Mouse (Mus musculus): ENCODE data around the gene Gm20388.

Gm20388 gene

DNA sequence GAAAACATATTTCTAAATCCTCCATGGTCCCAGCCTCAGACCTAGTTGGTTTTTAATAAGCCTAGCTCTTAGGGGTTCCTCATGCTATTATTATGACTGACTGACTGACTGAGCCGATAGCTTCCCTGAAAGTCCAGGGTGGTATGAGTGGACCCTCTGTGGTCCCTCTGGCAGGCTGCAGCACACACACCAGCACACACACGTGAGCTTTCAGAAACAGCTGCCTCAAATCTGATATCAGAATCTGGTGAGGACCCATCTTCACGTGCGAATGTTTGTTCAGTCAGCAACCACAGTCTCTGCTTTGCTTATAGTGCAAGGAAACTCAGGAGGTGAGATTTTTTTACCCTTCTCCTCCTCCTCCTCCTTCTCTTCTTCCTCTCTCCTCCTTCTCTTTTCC is 54.2 kb downstream of the Gm20388 start:
- no peak for DNase-seq

DNA sequence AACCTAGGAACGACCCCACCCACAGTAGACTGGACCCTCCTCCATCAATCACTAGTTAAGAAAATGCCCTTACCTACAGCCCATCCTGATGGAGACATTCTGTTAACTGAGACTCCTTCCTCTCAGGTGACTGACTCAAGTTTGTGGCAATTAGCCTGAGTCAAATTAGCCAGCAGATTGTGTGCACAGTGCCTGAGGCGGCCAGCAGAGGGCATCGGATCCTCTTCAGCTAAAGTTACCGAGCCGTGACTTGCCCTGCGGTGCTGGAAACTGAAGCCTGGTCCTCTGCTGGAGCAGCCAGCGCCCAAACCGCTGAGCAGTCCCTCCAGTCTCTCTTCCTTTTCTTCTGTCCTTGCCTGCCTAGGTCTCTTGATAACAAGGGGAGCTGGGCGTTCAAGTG is 56.8 kb downstream of the Gm20388 start:
- DNase-seq, result peak in 1 of 2 experiments; percentile 11

DNA sequence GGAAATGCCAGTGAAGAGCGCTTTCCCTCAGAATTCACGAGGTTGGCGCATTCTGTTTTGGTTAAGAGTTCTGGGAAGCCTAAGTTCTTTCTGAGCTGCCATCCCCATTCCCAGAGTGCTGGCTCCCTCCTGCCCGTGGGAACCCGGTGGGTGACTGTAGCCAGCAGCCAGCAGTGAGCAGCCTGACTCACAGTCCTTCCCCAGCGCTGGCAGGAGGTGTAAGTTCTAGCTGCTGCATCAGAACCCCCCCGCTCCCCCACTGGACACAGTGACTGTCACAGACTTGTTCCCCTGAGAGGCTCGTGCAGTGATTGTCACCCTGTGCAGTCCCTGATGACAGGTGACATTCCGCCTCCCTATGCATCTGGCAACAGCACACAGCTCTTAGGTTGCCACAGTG is 59.5 kb downstream of the Gm20388 start:
- no peak for DNase-seq

DNA sequence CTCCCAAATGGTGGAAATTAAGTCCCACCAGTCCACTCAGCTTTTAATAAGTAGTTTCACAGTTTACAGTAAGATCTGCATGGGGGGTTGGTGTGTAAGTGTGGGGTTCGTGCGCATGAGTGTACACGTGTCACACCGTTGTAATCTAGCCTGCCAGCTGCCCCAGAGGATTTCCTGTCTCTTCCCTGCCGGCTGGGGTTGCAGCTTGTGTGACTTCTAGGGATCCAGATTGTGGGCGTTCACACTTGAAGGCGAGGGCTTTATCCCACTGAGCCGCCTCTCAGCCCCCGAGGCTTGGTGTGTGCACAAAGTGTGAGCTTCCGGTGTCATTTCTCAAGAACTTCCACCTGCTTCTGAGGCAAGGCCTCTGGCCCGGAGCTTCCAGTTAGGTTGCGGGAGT is 61.9 kb downstream of the Gm20388 start:
- no peak for DNase-seq

DNA sequence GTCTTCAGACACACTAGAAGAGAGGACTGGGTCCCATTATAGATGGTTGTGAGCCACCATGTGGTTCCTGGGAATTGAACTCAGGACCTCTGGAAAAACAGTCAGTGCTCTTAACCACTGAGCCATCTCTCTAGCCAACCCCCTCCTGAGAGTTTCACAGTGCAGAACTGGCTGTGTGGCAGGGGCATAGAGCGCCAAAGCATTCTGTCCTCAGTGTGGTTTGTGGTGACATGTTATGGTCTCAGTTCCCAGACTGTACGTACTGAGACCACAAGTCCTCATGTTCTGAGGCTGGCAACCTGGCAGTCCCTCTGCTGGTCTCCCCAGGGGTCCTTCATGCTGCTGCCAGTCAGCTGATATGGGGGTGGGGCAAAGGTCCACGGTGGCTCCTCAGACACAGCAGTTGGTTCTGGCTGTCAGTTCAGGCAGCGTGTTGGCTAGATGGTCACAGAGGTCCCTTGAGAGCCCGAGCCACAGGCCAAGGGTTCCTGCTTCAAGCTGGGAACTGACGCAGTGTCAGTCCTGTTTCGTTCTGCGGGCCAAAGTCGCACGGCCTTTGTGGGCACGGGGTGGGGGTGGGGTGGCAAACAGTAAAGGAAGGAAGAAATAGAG is 68.2 kb downstream of the Gm20388 start:
- DNase-seq, result peak; percentile 7 to 26

DNA sequence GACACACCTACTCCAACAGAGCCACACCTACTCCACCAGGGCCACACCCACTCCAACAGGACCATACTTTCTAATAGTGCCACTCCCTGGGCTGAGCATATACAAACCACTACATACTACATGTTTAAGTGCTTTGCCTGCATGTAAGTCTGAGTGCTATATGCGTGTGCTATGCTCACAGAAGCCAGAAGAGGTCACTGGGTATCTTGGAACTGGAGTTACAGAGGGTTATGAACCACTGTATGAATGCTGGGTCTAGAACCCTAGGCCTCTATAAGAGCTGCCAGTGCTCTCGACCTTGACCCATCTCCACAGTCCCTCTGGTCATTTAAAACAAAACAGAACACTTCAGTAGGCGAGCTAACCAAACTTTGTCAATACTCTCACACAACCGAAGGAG is 70.6 kb downstream of the Gm20388 start:
- no peak for DNase-seq

DNA sequence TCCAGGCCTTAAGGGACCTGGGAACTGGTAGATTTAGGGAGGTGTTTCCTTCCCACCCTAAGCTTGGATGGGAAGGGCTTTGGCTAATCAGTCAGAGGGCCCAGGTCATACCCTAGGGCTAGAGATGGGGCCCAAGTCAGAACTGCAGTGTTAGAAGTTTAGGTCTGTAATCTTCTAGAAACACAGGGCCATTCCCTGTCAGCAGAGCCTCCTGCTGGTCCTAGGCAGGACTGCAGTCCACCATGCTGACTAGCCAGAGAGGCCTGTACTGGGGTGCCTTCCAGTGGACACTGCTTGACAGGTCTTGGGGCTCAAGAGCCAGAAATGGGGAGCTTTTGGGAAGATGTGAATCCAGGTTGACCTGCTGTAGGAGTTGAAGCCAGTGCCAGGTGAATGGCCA is 73.4 kb downstream of the Gm20388 start:
- DNase-seq, result peak in 1 of 2 experiments; percentile 29

DNA sequence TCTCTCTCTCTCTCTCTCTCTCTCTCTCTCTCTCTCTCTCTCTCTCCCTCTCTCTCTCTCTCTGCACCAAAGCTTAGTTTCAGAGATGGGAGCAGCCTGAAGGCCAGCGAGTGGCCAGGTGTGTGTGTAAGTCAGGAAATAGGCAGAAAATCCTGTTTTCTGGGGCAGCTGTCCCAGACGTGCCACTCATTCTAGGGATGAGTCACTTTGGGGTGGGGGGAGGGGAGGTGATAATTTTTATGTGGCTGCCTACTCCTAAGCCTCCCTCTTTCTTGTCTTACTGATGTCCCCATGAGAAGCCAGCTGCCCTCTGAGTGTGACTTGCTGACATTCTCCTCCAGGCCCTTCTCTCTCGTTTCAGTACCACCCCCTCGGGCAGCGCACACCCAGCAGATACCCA is 75.5 kb downstream of the Gm20388 start:
- DNase-seq, result no peak

DNA sequence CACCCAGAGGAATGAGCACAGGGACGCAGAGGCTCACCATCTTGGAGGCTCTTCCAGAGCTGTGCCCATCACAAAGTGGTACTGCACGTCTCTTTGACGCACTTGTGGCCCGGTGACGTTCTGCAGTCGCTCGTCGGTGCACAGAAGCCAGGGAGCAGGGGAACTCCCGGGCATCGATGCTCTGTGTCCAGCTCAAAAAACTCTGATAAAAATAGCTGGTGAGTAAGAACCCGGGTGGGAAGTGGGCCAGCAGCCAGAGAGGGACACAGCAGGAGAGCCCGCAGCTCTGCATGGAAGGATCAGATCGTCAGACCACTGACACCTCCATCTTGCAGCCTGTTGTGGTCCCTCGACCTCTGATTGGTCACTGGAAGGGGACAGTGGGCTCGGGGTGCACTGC is 77.4 kb downstream of the Gm20388 start:
- no peak for DNase-seq

DNA sequence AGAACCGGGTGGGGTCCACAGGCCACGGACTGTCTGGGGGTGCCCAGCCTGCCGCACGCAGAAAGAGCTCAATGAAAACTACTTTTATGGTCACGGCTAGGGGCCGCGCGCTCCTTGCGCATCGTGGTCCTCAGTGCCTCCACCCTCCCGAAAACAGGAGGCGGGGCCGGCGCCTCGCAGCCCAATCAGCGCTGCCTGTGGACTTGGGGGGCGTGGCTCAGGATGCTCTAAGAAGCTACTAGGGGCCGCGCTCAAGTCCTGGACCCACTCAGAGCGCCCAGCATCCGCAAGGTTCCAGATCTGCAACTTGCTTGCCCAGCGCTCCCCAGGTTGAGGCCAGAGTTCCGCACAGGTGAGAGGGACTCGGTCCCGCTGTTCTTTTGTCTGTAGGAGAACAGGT is 81.6 kb downstream of the Gm20388 start, which contains the start of gene Crispld2:
Crispld2 (plus strand) TSS at position 190 of the 400 bp plus-strand sequence.
- peak; percentile 30 to 34 for DNase-seq

DNA sequence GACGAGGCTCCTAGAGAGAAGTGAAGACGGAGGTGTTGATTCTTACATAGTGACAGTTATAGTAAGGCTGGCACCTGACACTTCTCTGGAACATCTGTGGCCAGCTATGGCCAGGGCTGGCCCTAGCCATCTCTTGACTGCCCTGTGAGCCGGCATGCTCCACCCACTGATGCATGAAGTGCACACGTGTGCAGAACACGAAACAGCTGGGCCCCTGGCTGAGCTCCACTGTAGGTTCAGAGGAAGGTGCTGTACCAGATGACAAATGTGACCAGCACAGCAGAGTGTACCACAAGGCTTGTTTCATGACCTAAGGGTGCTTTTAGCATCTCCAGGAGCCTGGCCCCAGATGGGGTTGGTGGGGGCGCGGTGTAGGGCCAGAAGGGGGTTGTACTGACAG is 83.5 kb downstream of the Gm20388 start:
- no peak for DNase-seq

DNA sequence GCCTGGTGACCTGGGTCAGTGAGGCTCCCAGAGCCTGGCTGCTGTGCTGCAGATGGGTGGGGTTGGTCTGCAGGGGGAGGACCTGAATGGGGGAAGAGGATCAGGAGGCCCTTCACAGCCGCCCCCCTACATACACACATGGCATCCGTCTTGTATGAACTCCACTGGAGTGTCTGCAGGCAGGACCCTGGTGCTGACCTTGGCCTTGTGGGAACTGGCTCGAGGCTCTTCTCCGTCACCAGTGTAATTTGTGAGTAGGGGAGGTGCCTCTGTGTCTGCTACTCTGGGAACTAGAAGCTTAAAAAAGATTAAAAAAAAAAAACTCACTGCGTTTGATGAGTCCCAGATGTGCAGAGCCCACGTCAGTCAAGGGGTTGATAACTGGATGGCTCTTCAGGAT is 83.9 kb downstream of the Gm20388 start:
- no peak for DNase-seq

DNA sequence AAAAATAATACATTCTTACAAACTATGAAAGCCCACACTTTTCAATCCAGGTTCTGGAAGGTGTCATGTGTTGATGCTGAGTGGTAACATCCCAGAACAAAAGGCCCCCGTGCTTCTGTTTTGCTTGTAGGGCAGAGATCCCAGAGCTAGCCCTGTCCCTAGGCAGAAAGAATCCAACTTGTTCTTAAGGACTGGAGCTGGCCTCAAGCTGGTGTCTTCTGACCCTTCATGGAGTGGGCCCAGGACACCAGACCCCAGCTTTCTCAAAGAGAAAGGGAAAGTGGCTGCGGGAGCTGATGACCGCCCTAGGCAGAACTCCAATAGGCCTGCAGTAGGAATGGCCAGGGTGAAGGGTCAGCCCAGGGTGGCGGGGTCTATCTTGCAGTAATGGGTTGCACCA is 86.6 kb downstream of the Gm20388 start:
- no peak for DNase-seq

DNA sequence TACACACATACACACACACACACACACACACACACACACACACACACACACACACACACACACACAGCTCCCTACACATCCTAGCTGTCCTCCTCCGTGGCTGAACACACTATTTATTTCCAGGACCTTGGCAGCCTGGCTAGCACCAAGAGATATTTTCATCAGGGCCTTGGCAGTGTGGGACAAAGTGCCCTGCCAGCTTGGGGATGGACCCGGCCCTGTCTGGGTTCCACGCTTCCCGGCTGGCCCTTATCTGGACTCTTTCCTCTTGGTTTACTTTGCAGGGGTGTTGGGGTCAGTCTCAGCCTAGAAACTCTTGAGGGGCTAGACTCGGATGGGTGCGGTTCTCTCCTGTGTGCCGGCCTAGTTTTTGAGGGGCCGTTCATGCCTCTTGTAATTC is 89.8 kb downstream of the Gm20388 start:
- no peak for DNase-seq

DNA sequence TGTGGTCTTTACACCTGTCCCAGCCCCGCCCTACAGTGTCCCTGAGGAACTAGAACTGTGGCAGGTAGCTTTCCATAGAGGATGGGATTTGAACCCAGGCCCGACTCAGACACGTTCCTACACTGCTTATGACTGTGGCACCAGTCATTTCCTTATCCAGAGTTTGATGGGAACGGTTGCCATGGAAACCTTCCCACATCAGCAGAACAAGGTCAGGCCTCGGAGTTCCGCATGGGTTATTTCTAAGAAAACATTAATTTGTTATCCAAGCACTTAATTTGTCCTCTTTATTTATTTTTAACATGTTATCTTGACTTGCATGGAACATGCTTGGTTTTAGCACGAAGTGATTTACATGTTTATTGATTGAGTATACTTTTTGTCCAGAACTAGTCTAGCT is 91.1 kb downstream of the Gm20388 start:
- no peak for DNase-seq

DNA sequence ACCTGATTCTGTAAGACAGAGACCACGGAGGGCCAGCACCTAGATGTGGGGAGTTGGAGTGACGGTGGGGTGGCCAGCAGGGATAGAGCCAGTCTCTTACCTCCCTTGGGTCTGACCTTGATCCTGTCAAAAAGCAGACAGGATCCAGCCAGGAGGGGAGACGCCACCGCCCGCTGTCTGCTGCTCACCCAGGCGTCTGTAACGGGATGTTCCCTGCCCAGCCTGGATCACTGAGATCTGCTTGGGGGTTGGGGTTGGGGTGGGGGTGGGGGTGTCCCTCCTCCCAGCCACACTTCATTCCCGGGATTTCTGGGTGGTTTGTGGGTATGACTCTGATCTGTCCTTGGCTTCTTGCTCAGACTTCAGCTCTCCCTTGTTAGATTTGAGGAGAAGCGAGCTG is 91.7 kb downstream of the Gm20388 start:
- DNase-seq, result no peak

DNA sequence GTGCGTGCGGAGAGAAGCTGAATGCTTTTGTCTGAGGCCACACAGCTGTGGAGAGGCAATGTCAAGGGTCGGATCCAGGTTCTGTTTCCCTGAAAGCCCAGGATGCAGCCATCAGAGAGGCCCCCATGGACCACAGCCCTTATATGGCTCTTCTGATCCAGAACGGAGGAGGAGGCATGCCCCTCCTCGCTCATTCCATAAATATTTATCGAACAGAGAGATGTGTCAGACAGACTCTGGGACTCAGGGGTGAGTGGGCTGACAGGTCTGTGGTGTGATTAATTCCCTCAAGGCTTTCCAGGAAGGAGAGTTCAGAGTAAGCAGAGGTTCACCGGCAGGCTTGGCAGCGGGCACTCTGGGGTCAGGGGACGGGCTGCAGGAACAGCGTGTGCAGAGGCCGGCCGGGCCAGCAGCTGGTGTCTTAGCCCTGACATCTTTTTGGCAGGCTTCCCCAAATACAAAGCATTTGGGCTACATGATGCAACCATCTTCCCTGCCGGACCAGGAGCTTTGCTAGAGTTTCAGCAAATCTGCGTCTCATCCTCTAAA is 93.6 kb downstream of the Gm20388 start:
- DNase-seq, result no peak

DNA sequence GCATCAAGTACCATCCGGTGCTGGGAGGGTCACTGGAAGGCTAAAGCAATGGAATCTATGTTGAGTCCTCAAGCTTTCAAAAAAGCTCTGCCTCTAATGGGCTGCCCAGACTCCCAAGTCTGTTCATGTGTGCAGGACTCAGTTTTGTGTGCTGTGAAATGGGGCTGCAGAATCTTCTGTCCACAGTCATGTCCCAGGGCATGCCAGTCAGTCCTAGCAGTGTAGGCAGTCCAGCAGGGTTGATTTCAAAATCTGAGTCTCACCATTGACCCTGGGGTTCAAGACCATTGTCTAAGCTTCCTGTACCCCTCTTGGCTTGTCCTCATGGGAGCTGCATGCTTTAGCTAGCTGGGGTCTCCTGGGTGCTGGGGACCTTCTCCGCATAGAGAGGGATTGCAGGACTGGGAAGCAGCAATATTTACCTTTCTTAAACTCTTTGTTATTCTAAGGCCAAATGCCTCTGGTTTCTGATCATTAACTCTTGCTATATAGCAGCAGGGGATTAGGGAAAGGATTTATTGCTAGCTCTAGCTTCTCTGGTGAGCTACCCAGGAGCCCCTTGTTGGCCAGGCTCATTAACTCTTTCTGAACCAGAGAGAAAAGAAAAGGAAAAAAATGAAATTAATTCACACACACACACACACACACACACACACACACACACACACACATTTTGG is 94.2 kb downstream of the Gm20388 start:
- no peak for DNase-seq

DNA sequence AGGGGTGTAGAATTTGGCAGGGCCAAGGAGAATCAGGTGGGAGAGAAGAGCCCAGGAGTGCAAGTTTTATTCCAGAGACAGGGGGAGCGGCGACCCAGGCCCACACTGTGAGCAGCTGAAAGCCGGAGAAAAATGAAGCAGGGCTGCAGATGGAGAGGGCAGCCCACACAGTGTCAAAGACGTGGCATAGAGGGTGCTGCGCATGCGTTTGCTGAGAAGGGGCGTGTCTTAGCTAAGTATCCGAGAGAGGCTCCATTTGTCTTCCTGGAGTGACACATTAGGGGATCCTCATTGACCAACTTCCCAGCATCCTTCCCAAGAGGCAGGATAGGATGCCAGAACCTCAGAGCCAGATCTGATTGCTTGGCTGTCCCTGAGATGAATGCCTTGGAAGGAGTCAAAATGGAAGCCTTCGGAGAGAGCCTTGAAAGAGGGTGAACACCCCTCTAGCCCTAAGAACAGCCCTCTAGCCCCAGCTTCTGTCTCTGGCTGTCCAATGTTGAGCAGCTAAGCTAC is 96.1 kb downstream of the Gm20388 start:
- no peak for DNase-seq

DNA sequence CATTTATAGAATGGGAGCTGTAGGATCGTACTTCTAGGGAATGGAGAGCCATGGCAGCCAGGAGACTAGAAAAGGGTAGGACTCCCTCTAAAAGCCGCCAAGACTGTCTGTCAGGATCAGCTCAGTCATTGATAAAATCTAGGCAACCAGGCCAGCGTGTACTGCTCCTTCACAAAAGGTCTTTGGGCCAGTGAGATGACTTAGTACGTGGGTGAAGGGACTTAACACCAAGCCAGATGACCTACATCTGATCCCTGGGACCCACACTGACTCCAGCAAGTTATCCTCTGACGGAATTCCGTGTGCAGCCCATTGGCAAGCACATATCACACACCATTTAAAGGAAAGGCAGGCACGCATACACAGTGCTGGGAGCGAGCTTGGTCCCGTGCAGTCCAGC is 96.5 kb downstream of the Gm20388 start:
- no peak for DNase-seq

DNA sequence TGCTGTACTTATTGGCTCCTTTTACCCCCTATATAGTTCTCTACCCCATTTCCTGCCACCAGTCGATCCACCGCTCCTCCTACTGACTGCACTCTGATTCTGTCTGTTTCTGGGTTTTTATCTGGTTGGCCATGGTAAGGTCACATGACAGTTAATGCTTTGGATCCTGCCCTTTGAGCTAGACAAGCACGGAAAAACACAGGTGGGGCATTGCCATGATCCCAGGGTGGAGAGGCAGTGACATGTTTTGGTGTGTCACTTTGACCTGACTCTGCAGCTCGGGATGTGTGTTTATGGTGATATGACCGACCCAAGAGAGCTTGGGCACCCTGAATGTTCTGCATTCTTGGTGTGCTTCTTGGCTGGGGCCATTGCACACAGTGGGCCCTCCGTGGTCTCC is 98.6 kb downstream of the Gm20388 start:
- DNase-seq, result no peak

DNA sequence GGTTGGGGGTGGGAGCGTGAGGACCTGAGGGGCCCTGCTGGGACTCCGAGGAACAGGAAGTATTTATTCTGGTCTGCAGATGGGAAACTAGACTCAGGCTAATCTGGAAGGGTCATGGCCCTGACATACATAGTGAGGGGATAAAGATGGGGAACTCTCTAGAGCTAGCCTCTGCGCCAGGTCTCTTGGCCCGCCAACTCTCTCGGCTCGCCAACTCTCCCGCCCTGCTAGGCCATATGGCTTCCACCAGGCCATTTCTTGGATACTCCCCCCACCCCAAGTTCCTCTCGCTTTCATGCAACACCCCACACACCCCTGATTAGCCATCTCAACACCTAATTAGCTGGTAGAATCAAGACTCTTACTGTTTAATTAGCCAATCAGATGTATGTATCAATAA is 101.8 kb downstream of the Gm20388 start:
- DNase-seq, result no peak

DNA sequence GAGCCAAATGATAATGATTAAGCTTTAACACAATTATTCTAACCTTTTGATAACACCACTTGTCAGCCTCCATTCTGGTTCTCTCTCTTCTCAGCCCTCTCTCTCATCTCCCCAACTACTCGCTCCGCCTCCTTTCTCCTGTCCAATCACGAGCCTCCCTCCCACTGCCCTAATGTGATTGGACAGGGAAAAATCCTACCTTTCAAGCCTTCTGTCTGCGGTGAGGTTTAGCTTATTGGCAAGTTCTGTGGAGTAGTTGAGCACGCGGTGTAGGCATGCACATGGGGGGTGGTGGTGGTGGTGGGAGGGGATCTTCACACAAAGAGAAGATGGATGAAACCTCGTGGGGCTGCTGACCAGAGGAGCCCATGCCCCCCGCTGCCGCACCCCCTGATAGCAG is 102.3 kb downstream of the Gm20388 start:
- DNase-seq, result no peak

DNA sequence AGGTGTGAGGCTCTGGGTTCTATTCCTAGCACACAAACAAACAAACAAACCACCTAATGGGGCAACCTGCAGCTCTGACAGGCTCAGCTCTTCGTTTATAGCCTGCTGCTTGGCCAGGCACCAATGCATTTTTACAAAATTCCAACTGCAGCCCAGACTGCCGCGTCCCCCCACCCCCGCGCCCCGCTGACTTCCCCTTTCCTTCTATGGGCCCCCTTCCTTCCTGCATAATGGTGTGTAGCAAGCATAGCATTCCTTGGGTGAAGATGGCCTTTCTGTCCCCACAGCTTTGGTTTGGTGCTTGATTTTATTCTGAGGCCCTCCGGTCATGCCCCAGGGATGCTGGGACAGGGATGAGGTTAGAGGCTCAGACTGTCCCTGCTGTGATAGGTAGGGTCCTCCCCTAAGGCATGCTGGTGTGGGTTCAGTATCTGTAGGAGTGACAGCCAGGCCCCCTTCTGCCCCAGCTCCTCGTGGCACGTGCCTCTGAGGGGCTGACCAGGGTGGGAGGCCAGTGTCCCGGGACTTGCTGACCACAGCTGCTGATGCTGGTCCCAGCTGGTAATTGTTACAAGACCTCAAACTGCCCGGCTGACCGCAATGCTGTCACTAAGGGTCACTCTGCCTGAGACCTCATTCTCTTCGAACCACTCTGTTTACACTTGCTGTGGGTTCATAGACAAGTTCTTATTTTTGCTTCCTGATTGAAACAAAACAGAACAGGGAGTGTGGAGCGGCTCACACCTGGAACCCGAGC is 103.8 kb downstream of the Gm20388 start:
- DNase-seq, result no peak

All from B cell, adult 2 months (primary cell).